Mouse (Mus musculus): ENCODE data around the gene Ercc6l2. TPM values are rescaled to one million over a fixed set of nuclear protein-coding genes. Genes with fewer than 3 reads are reported as not detected.

Ercc6l2 gene
- polyA plus RNA-seq, 1 experiment from 2014 or later = 18.1 TPM

GRCm38 (mm10) chr13:63807979-63808378 lies 7.1 kb upstream of the Ercc6l2 start:
- H3K4me3 ChIP-seq = no peak overlapping the region
- 91% methylated on average over 3 of the region's 3 CpGs for WGBS

GRCm38 (mm10) chr13:63811477-63811876 lies 3.6 kb upstream of the Ercc6l2 start:
- ATAC-seq (ENCODE audit: low FRiP score, low read depth) = no peak
- no peak overlapping the region for H3K4me2 ChIP-seq (replicated peaks)
- no peaks in the 10 kb centered on the region for H3K36me3 ChIP-seq
- H3K9ac ChIP-seq = no peak overlapping the region
- H3K9me3 ChIP-seq = no peaks in the 10 kb centered on the region
- no peaks in the 10 kb centered on the region for H3K4me1 ChIP-seq
- H3K27me3 ChIP-seq (replicated peaks) = no peaks in the 10 kb centered on the region
- H3K27ac ChIP-seq = no peak overlapping the region
- H3K4me3 ChIP-seq = no peak overlapping the region

More at GRCm38 (mm10) chr13:63807979-63808378, 7.1 kb upstream of the Ercc6l2 start:
- no peaks in the 10 kb centered on the region for H3K27me3 ChIP-seq (replicated peaks)
- H3K4me1 ChIP-seq = no peaks in the 10 kb centered on the region
- H3K27ac ChIP-seq = no peak overlapping the region
- H3K9ac ChIP-seq = no peak overlapping the region
- no peak overlapping the region for H3K4me2 ChIP-seq (replicated peaks)
- ATAC-seq (ENCODE audit: low FRiP score, low read depth) = no peak
- H3K36me3 ChIP-seq = no peaks in the 10 kb centered on the region
- no peaks in the 10 kb centered on the region for H3K9me3 ChIP-seq

- Histone ChIP-seq H3K4me1 (no peaks in the 10 kb centered on the region), H3K27ac (no peak overlapping the region), H3K36me3 (peaks cover 4% of the 10 kb centered on the region; the same call in 1 of the 2 replicates), H3K9ac (peak overlapping the region; percentile 80; the same call in 1 of the 2 replicates), H3K9me3 (no peaks in the 10 kb centered on the region), H3K4me2 (replicated peaks) (peak overlapping the region; percentile 66), H3K4me3 (peak overlapping the region; percentile 59), H3K27me3 (replicated peaks) (no peaks in the 10 kb centered on the region)
- no peak for ATAC-seq (ENCODE audit: low FRiP score, low read depth)
Measured at GRCm38 (mm10) chr13:63815931-63816330, 891 bp downstream of the Ercc6l2 start.

GRCm38 (mm10) chr13:63845758-63846157 lies 30.7 kb downstream of the Ercc6l2 start:
- no peak for ATAC-seq (ENCODE audit: low FRiP score, low read depth)

GRCm38 (mm10) chr13:63850308-63851011 lies 35.4 kb downstream of the Ercc6l2 start:
- H3K4me3 ChIP-seq = no peak overlapping the region
- H3K4me2 ChIP-seq (replicated peaks) = no peak overlapping the region
- H3K27ac ChIP-seq = no peak overlapping the region
- no peak overlapping the region for H3K9ac ChIP-seq
- H3K9me3 ChIP-seq = no peaks in the 10 kb centered on the region
- WGBS = 92% methylated on average over 3 of the region's 3 CpGs
- no peaks in the 10 kb centered on the region for H3K27me3 ChIP-seq (replicated peaks)
- H3K4me1 ChIP-seq = no peaks in the 10 kb centered on the region
- no peak for ATAC-seq (ENCODE audit: low FRiP score, low read depth)
- peaks cover 5% of the 10 kb centered on the region; the same call in 1 of the 2 replicates for H3K36me3 ChIP-seq

More at GRCm38 (mm10) chr13:63845758-63846157, 30.7 kb downstream of the Ercc6l2 start:
- no peaks in the 10 kb centered on the region for H3K9me3 ChIP-seq
- H3K4me2 ChIP-seq (replicated peaks) = no peak overlapping the region
- H3K4me3 ChIP-seq = no peak overlapping the region
- no peaks in the 10 kb centered on the region for H3K27me3 ChIP-seq (replicated peaks)
- H3K9ac ChIP-seq = no peak overlapping the region
- H3K36me3 ChIP-seq = peaks cover 11% of the 10 kb centered on the region
- WGBS = 87% methylated on average over 2 of the region's 2 CpGs
- no peaks in the 10 kb centered on the region for H3K4me1 ChIP-seq
- H3K27ac ChIP-seq = no peak overlapping the region

GRCm38 (mm10) chr13:63872585-63873282 lies 57.7 kb downstream of the Ercc6l2 start:
- WGBS = 94% methylated on average over 2 of the region's 2 CpGs
- Histone ChIP-seq H3K36me3 (peaks cover 14% of the 10 kb centered on the region), H3K27me3 (replicated peaks) (no peaks in the 10 kb centered on the region), H3K9ac (no peak overlapping the region), H3K4me1 (no peaks in the 10 kb centered on the region), H3K27ac (no peak overlapping the region), H3K4me3 (no peak overlapping the region), H3K9me3 (no peaks in the 10 kb centered on the region), H3K4me2 (replicated peaks) (no peak overlapping the region)
- no peak for ATAC-seq (ENCODE audit: low FRiP score, low read depth)

- H3K27me3 ChIP-seq (replicated peaks) = no peaks in the 10 kb centered on the region
- no peak overlapping the region for H3K9ac ChIP-seq
Measured at GRCm38 (mm10) chr13:63877138-63877537, 62.1 kb downstream of the Ercc6l2 start.

GRCm38 (mm10) chr13:63879105-63879863 lies 64.2 kb downstream of the Ercc6l2 start:
- H3K27me3 ChIP-seq (replicated peaks) = no peaks in the 10 kb centered on the region
- 91% methylated on average over 1 of the region's 1 CpGs for WGBS
- H3K4me2 ChIP-seq (replicated peaks) = no peak overlapping the region
- H3K9me3 ChIP-seq = no peaks in the 10 kb centered on the region
- H3K36me3 ChIP-seq = no peaks in the 10 kb centered on the region
- no peak overlapping the region for H3K4me3 ChIP-seq
- H3K27ac ChIP-seq = no peak overlapping the region
- no peak for ATAC-seq (ENCODE audit: low FRiP score, low read depth)
- no peaks in the 10 kb centered on the region for H3K4me1 ChIP-seq
- no peak overlapping the region for H3K9ac ChIP-seq

More at GRCm38 (mm10) chr13:63877138-63877537, 62.1 kb downstream of the Ercc6l2 start:
- ATAC-seq (ENCODE audit: low FRiP score, low read depth) = no peak
- H3K4me1 ChIP-seq = no peaks in the 10 kb centered on the region
- no peak overlapping the region for H3K27ac ChIP-seq
- H3K4me3 ChIP-seq = no peak overlapping the region
- H3K36me3 ChIP-seq = peaks cover 4% of the 10 kb centered on the region
- H3K9me3 ChIP-seq = no peaks in the 10 kb centered on the region
- H3K4me2 ChIP-seq (replicated peaks) = no peak overlapping the region
- 89% methylated on average over 6 of the region's 6 CpGs for WGBS

GRCm38 (mm10) chr13:63879864-63880141 lies 64.8 kb downstream of the Ercc6l2 start:
- H3K27me3 ChIP-seq (replicated peaks) = no peaks in the 10 kb centered on the region
- no peak overlapping the region for H3K9ac ChIP-seq
- H3K27ac ChIP-seq = no peak overlapping the region
- H3K9me3 ChIP-seq = no peaks in the 10 kb centered on the region
- no peak for ATAC-seq (ENCODE audit: low FRiP score, low read depth)
- no peak overlapping the region for H3K4me2 ChIP-seq (replicated peaks)
- H3K4me1 ChIP-seq = no peaks in the 10 kb centered on the region
- no peak overlapping the region for H3K4me3 ChIP-seq
- no peaks in the 10 kb centered on the region for H3K36me3 ChIP-seq
- 82% methylated on average over 4 of the region's 4 CpGs for WGBS

- 74% methylated on average over 3 of the region's 3 CpGs for WGBS
- H3K4me2 ChIP-seq (replicated peaks) = no peak overlapping the region
- no peaks in the 10 kb centered on the region for H3K27me3 ChIP-seq (replicated peaks)
- no peak overlapping the region for H3K9ac ChIP-seq
- H3K36me3 ChIP-seq = peaks cover 3% of the 10 kb centered on the region
- no peak overlapping the region for H3K4me3 ChIP-seq
- H3K27ac ChIP-seq = no peak overlapping the region
- no peaks in the 10 kb centered on the region for H3K4me1 ChIP-seq
- ATAC-seq (ENCODE audit: low FRiP score, low read depth) = no peak
- H3K9me3 ChIP-seq = no peaks in the 10 kb centered on the region
Measured at GRCm38 (mm10) chr13:63885532-63885949, 70.5 kb downstream of the Ercc6l2 start.

GRCm38 (mm10) chr13:63886429-63887052 lies 71.5 kb downstream of the Ercc6l2 start:
- Histone ChIP-seq H3K27ac (no peak overlapping the region), H3K36me3 (peaks cover 3% of the 10 kb centered on the region), H3K4me2 (replicated peaks) (no peak overlapping the region), H3K4me3 (no peak overlapping the region), H3K9me3 (no peaks in the 10 kb centered on the region), H3K4me1 (no peaks in the 10 kb centered on the region), H3K9ac (no peak overlapping the region), H3K27me3 (replicated peaks) (no peaks in the 10 kb centered on the region)
- ATAC-seq (ENCODE audit: low FRiP score, low read depth) = no peak
- 94% methylated on average over 3 of the region's 3 CpGs for WGBS
